Mouse (Mus musculus) kidney, adult 2 months (tissue): ENCODE measurements at regions not wholly inside any gene's neighbourhood (a gene's known extent, or its start where the extent isn't known, plus 50 kb on each side); places are given as distances from the start of the nearest gene placed in this dataset.

ENCODE experiments used
- CTCF ChIP-seq: fragments of 200-500 bp; conservative IDR thresholded peaks from 2 replicates; pipeline ENCODE4 v1.5.1; 2011; ENCODE audit warnings: low read depth, mild to moderate bottlenecking, control low read depth, low read length, moderate library complexity, mixed read lengths; ENCODE audit not compliant: insufficient read depth, insufficient read length
- POLR2A ChIP-seq: fragments of 200-500 bp; IDR thresholded peaks from one replicate; pipeline ENCODE4 v1.6.1; 2011; ENCODE audit warnings: low read depth, low read length, control low read depth

DNA sequence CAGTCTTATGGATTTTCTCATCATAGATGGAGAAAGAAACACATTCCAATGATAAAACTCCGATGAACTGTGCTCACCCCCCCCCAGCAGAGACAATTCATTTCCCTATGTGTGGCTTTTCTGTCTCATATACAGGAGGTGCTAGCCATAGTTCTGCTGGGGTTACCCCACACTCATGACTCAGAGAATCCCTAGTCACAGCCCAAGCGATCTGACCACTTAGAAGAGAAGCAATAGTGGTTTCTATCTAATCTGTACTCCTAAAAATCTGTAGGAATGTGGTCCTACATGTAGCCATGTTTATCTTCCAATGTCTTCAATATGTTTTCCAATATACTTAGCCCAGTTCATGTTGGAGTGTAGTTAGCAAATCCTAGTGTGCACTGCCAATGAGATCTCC lies 163.3 kb downstream of the Olfr164 start:
- TF ChIP-seq CTCF, result no peak
- TF ChIP-seq POLR2A, result no peak
